Mouse (Mus musculus) C2C12 (cell line): ENCODE measurements around the gene Ptpra. TPM values are rescaled to one million over a fixed set of nuclear protein-coding genes. Genes with fewer than 3 reads are reported as not detected.
A peak's percentile ranks its signal among the peaks of the same experiment; 100 is the strongest.

Experiments used
- H3K27me3 ChIP-seq: one replicate; pipeline ENCODE4 v1.6.1; 2011; ENCODE audit not compliant: control insufficient read depth, insufficient read depth, insufficient read length
- H3K36me3 ChIP-seq: one replicate; pipeline ENCODE4 v1.6.1; 2011; ENCODE audit not compliant: control insufficient read depth, insufficient read depth
- H3K4me3 ChIP-seq: one replicate; pipeline ENCODE4 v1.5.1; 2011; ENCODE audit warnings: mild to moderate bottlenecking, control low read depth; ENCODE audit not compliant: poor library complexity, insufficient read depth, severe bottlenecking
- H3K79me2 ChIP-seq: one replicate; pipeline ENCODE4 v1.6.1; 2011; ENCODE audit not compliant: control insufficient read depth, insufficient read depth
- H3K79me3 ChIP-seq: one replicate; pipeline ENCODE4 v1.6.1; 2011; ENCODE audit warnings: low read depth, control low read depth
- H3ac ChIP-seq: one replicate; pipeline ENCODE3; 2011; ENCODE audit warnings: low read depth; ENCODE audit not compliant: control insufficient read depth, insufficient read length
- CEBPB ChIP-seq: IDR thresholded peaks from one replicate; pipeline ENCODE4 v1.6.1; 2011; ENCODE audit warnings: low read depth, mild to moderate bottlenecking, control low read depth, moderate library complexity
- CTCF ChIP-seq: IDR thresholded peaks from one replicate; pipeline ENCODE4 v1.5.1; 2011; ENCODE audit not compliant: control insufficient read depth, insufficient read depth, insufficient read length
- FOSL1 ChIP-seq: IDR thresholded peaks from one replicate; pipeline ENCODE4 v1.8.0; 2011; ENCODE audit warnings: mild to moderate bottlenecking, low read length; ENCODE audit not compliant: poor library complexity, insufficient read depth, severe bottlenecking
- MAX ChIP-seq: IDR thresholded peaks from one replicate; pipeline ENCODE4 v1.6.1; 2011; ENCODE audit warnings: mild to moderate bottlenecking, control low read depth
- MYOD1 ChIP-seq: IDR thresholded peaks from one replicate; pipeline ENCODE4 v1.6.1; 2011; ENCODE audit warnings: low read depth; ENCODE audit not compliant: control insufficient read depth, insufficient read length
- MYOG ChIP-seq: IDR thresholded peaks from one replicate; pipeline ENCODE4 v1.6.1; 2011; ENCODE audit not compliant: control insufficient read depth, insufficient read length; ENCODE audit errors: extremely low read depth
- USF1 ChIP-seq: IDR thresholded peaks from one replicate; pipeline ENCODE4 v1.6.1; 2011; ENCODE audit warnings: low read depth, mild to moderate bottlenecking, control low read depth, moderate library complexity
- polyA plus RNA-seq: library from polyadenylated mRNA; unstranded; fragments of >200 nt; fragmentation: generic; extraction: Trizol; gene quantifications from one replicate; pipeline ENCODE4 v1.2.1, GENCODE M21; 2012; ENCODE audit warnings: missing spikeins

The Ptpra gene
- polyA plus RNA-seq, 1 experiment, result 31.6 TPM

- H3K79me3 ChIP-seq, result peaks cover 48% of the 10 kb centered on the region
- H3ac ChIP-seq, result peak within 1 kb of the TSS; percentile 64
- H3K36me3 ChIP-seq, result peaks cover 51% of the 10 kb centered on the region
- TF ChIP-seq MAX (peak; percentile 58), USF1 (peak; percentile 99), CTCF (no peak)
- H3K27me3 ChIP-seq, result no peaks in the 10 kb centered on the region
- H3K79me2 ChIP-seq, result peaks cover 77% of the 10 kb centered on the region
- H3K4me3 ChIP-seq, result peak within 1 kb of the TSS; percentile 91
These were observed 25.8 kb upstream of the Ptpra start, which contains the start of the genes Vps16 and Pced1a for GRCm38 (mm10) chr2:130424126-130424853. Vps16 (plus strand) TSS chr2:130424339. Pced1a (minus strand) TSS chr2:130424701.

GRCm38 (mm10) chr2:130425112-130425511 is 25.0 kb upstream of the Ptpra start:
- peaks cover 85% of the 10 kb centered on the region for H3K79me2 ChIP-seq
- H3K79me3 ChIP-seq, result peaks cover 51% of the 10 kb centered on the region
- H3K4me3 ChIP-seq, result peak overlapping the region; percentile 91
- peaks cover 50% of the 10 kb centered on the region for H3K36me3 ChIP-seq
- peak overlapping the region; percentile 64 for H3ac ChIP-seq
- no peaks in the 10 kb centered on the region for H3K27me3 ChIP-seq
- TF ChIP-seq MAX (no peak), MYOG (no peak), CEBPB (no peak), FOSL1 (no peak), MYOD1 (no peak), USF1 (no peak), CTCF (no peak)

GRCm38 (mm10) chr2:130429851-130430250 is 20.2 kb upstream of the Ptpra start:
- H3ac ChIP-seq, result no peak overlapping the region
- no peaks in the 10 kb centered on the region for H3K27me3 ChIP-seq
- peaks cover 100% of the 10 kb centered on the region for H3K79me2 ChIP-seq
- TF ChIP-seq MYOD1 (no peak), MAX (no peak), FOSL1 (no peak), CEBPB (no peak), USF1 (no peak), MYOG (no peak), CTCF (no peak)
- H3K36me3 ChIP-seq, result peaks cover 51% of the 10 kb centered on the region
- no peak overlapping the region for H3K4me3 ChIP-seq
- peaks cover 56% of the 10 kb centered on the region for H3K79me3 ChIP-seq

GRCm38 (mm10) chr2:130430484-130430883 is 19.6 kb upstream of the Ptpra start:
- Histone ChIP-seq H3K4me3 (no peak overlapping the region), H3K79me3 (peaks cover 50% of the 10 kb centered on the region), H3ac (no peak overlapping the region), H3K79me2 (peaks cover 100% of the 10 kb centered on the region), H3K36me3 (peaks cover 53% of the 10 kb centered on the region), H3K27me3 (no peaks in the 10 kb centered on the region)
- TF ChIP-seq MYOG, result no peak
- no peak for TF ChIP-seq CEBPB
- TF ChIP-seq CTCF, result no peak
- no peak for TF ChIP-seq USF1
- no peak for TF ChIP-seq MAX
- TF ChIP-seq MYOD1, result no peak

GRCm38 (mm10) chr2:130432157-130432556 is 17.9 kb upstream of the Ptpra start:
- Histone ChIP-seq H3K79me3 (peaks cover 40% of the 10 kb centered on the region), H3K4me3 (no peak overlapping the region), H3K27me3 (no peaks in the 10 kb centered on the region), H3ac (no peak overlapping the region), H3K79me2 (peaks cover 100% of the 10 kb centered on the region), H3K36me3 (peaks cover 51% of the 10 kb centered on the region)
- TF ChIP-seq MAX, result no peak
- TF ChIP-seq MYOD1, result no peak
- no peak for TF ChIP-seq CEBPB
- TF ChIP-seq USF1, result no peak
- TF ChIP-seq CTCF, result no peak
- no peak for TF ChIP-seq MYOG
- no peak for TF ChIP-seq FOSL1
